Mouse (Mus musculus): ENCODE data around the gene Olfr104-ps.

Olfr104-ps gene

GRCm38 (mm10) chr17:37359282-37359681, at the start of gene Olfr104-ps:
Gene Olfr104-ps, plus strand, starts transcription at chr17:37359582.
- in situ Hi-C loops (cut with MboI; ENCODE audit: unreplicated experiment in 2 of 2) = no loop called here

GRCm38 (mm10) chr17:37310146-37310699, 49.2 kb upstream of the Olfr104-ps start:
- in situ Hi-C loops (cut with MboI; ENCODE audit: unreplicated experiment in 2 of 2) = no loop called here

- in situ Hi-C loops (cut with MboI; ENCODE audit: unreplicated experiment in 2 of 2) = no loop called here
Observed at GRCm38 (mm10) chr17:37316954-37317353, 42.4 kb upstream of the Olfr104-ps start, which contains the start of gene Olfr102. Gene Olfr102, minus strand, starts transcription at chr17:37317054.

- in situ Hi-C loops (cut with MboI; ENCODE audit: unreplicated experiment in 2 of 2) = no loop called here
Observed at GRCm38 (mm10) chr17:37339598-37339997, 19.8 kb upstream of the Olfr104-ps start, which contains the start of gene Olfr103. Gene Olfr103, minus strand, starts transcription at chr17:37339698.

GRCm38 (mm10) chr17:37378733-37379132, 19.4 kb downstream of the Olfr104-ps start, which contains the start of gene Olfr105-ps:
Gene Olfr105-ps, plus strand, starts transcription at chr17:37379033.
- in situ Hi-C loops (cut with MboI; ENCODE audit: unreplicated experiment in 2 of 2) = no loop called here

DNA sequence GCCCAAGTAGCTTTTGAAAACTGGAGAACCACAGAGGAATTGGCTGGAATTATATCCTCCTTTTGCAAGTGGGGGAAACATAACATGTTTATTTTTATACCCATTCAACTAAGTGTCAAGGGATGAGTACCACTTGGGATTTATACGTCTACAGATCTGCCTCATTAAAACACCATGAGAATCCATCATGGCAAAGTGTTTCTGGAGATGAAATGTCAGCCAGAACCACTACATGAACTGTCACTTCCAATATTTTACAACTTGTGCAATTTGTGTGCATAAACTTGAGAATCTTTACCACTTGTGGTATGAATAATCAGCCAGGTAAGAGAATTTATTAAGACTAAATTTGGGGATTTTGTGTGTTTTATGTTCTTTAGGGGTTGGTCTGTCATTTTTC, 30.7 kb downstream of the Olfr104-ps start, which contains the start of gene Olfr106-ps:
Gene Olfr106-ps, plus strand, starts transcription at position 301 of the 400 bp plus-strand sequence.
- in situ Hi-C loops (cut with MboI; ENCODE audit: unreplicated experiment in 2 of 2) = no loop called here

- in situ Hi-C loops (cut with MboI; ENCODE audit: unreplicated experiment in 2 of 2) = no loop called here
Observed at GRCm38 (mm10) chr17:37398926-37399325, 39.5 kb downstream of the Olfr104-ps start, which contains the start of gene Olfr107. Gene Olfr107, plus strand, starts transcription at chr17:37399226.

DNA sequence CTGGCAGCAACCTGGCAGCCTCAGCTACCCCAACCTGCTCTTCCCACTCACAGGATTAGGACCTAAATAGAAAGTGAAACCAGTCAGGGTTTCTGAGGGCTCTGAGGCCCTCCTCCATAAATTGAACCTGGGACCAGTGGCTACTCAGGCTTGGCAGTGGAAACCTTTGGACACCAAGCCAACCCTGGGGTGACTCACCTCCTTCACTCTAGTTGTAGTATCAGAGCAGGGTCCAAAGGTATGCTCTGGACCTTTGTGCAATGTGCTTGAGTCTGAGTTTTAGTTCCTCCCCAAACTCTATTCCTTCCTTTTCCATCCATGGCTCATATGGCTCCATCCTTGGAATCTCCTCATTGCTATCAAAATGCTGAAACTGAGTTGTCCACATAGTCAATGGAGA, 54.0 kb downstream of the Olfr104-ps start:
- in situ Hi-C loops (cut with MboI; ENCODE audit: unreplicated experiment in 2 of 2) = no loop called here
